Mouse (Mus musculus): ENCODE data around the gene Cnp. TPM values are rescaled to one million over a fixed set of nuclear protein-coding genes. Genes with fewer than 3 reads are reported as not detected.

Gene Cnp
- polyA plus RNA-seq, 1 experiment from 2014 or later = 22.0 TPM

GRCm38 (mm10) chr11:100617480-100617879 lies 42.8 kb downstream of the Cnp start:
- H3K4me3 ChIP-seq (ENCODE audit: low read depth, low read length) = no peak overlapping the region
- no peaks in the 10 kb centered on the region for H3K9me3 ChIP-seq (replicated peaks; ENCODE audit: control insufficient read depth, low read length)
- DNase-seq (ENCODE audit: low spot score) = no peak
- 0 out of 2 replicates have a peak, but pooled peaks cover 5% of the 10 kb centered on the region for H3K36me3 ChIP-seq (ENCODE audit: control insufficient read depth, insufficient read depth, low read length)
- WGBS = 91% methylated on average over 4 of the region's 4 CpGs
- no peak overlapping the region for H3K27ac ChIP-seq (ENCODE audit: low read depth, low read length)
- H3K4me1 ChIP-seq (ENCODE audit: control insufficient read depth, insufficient read depth, low read length) = peaks cover 12% of the 10 kb centered on the region
- ATAC-seq = no peak
- no peak overlapping the region for H3K9ac ChIP-seq (ENCODE audit: low read length)
- peak overlapping the region; percentile 91; the same call in 1 of the 2 replicates for H3K4me2 ChIP-seq (ENCODE audit: low read length)
- no peaks in the 10 kb centered on the region for H3K27me3 ChIP-seq (replicated peaks; ENCODE audit: control insufficient read depth, insufficient read depth, low read length)

- peaks cover 18% of the 10 kb centered on the region for H3K4me1 ChIP-seq (ENCODE audit: control insufficient read depth, insufficient read depth, low read length)
- no peaks in the 10 kb centered on the region for H3K27me3 ChIP-seq (replicated peaks; ENCODE audit: control insufficient read depth, insufficient read depth, low read length)
- H3K36me3 ChIP-seq (ENCODE audit: control insufficient read depth, insufficient read depth, low read length) = 0 out of 2 replicates have a peak, but pooled peaks cover 5% of the 10 kb centered on the region
- DNase-seq (ENCODE audit: low spot score) = peak; percentile 66
- H3K9ac ChIP-seq (ENCODE audit: low read length) = peak within 1 kb of the TSS; percentile 91
- no peaks in the 10 kb centered on the region for H3K9me3 ChIP-seq (replicated peaks; ENCODE audit: control insufficient read depth, low read length)
- H3K27ac ChIP-seq (ENCODE audit: low read depth, low read length) = peak within 1 kb of the TSS; percentile 91
- peak; percentile 49 for ATAC-seq
- peak within 1 kb of the TSS; percentile 91 for H3K4me2 ChIP-seq (ENCODE audit: low read length)
- under 1% methylated on average over 36 of the region's 36 CpGs for WGBS
- H3K4me3 ChIP-seq (ENCODE audit: low read depth, low read length) = peak within 1 kb of the TSS; percentile 91
These were observed 44.2 kb downstream of the Cnp start, which contains the start of gene Nkiras2 for GRCm38 (mm10) chr11:100618761-100619484. Gene Nkiras2 (plus strand): TSS chr11:100619244.

- DNase-seq (ENCODE audit: low spot score) (peak; percentile 99), ATAC-seq (peak; percentile 98)
- 0% methylated on average over 40 of the region's 40 CpGs for WGBS
These were observed 44.8 kb downstream of the Cnp start for GRCm38 (mm10) chr11:100619485-100619975.

GRCm38 (mm10) chr11:100619982-100620381 lies 45.3 kb downstream of the Cnp start, which contains the start of gene Dnajc7:
Gene Dnajc7 (minus strand): TSS chr11:100620168.
- 3% methylated on average over 11 of the region's 11 CpGs for WGBS

More at GRCm38 (mm10) chr11:100619485-100619975, 44.8 kb downstream of the Cnp start:
- Histone ChIP-seq H3K36me3 (ENCODE audit: control insufficient read depth, insufficient read depth, low read length) (peaks cover 9% of the 10 kb centered on the region; the same call in 1 of the 2 replicates), H3K4me1 (ENCODE audit: control insufficient read depth, insufficient read depth, low read length) (peaks cover 20% of the 10 kb centered on the region), H3K9me3 (replicated peaks; ENCODE audit: control insufficient read depth, low read length) (no peaks in the 10 kb centered on the region), H3K27me3 (replicated peaks; ENCODE audit: control insufficient read depth, insufficient read depth, low read length) (no peaks in the 10 kb centered on the region), H3K4me3 (ENCODE audit: low read depth, low read length) (peak overlapping the region; percentile 91), H3K9ac (ENCODE audit: low read length) (peak overlapping the region; percentile 91), H3K4me2 (ENCODE audit: low read length) (peak overlapping the region; percentile 91), H3K27ac (ENCODE audit: low read depth, low read length) (peak overlapping the region; percentile 91)

GRCm38 (mm10) chr11:100622714-100623113 lies 48.0 kb downstream of the Cnp start:
- peak overlapping the region; percentile 57 for H3K4me3 ChIP-seq (ENCODE audit: low read depth, low read length)
- H3K9ac ChIP-seq (ENCODE audit: low read length) = peak overlapping the region; percentile 79
- ATAC-seq = peak; percentile 56
- WGBS = under 1% methylated on average over 24 of the region's 24 CpGs
- no peaks in the 10 kb centered on the region for H3K9me3 ChIP-seq (replicated peaks; ENCODE audit: control insufficient read depth, low read length)
- peaks cover 30% of the 10 kb centered on the region for H3K36me3 ChIP-seq (ENCODE audit: control insufficient read depth, insufficient read depth, low read length)
- H3K27ac ChIP-seq (ENCODE audit: low read depth, low read length) = peak overlapping the region; percentile 56
- peak; percentile 95 for DNase-seq (ENCODE audit: low spot score)
- peak overlapping the region; percentile 59 for H3K4me2 ChIP-seq (ENCODE audit: low read length)
- H3K27me3 ChIP-seq (replicated peaks; ENCODE audit: control insufficient read depth, insufficient read depth, low read length) = no peaks in the 10 kb centered on the region
- peaks cover 18% of the 10 kb centered on the region for H3K4me1 ChIP-seq (ENCODE audit: control insufficient read depth, insufficient read depth, low read length)

More at GRCm38 (mm10) chr11:100619982-100620381, 45.3 kb downstream of the Cnp start, which contains the start of gene Dnajc7:
- peak within 1 kb of the TSS; percentile 91 for H3K4me3 ChIP-seq (ENCODE audit: low read depth, low read length)
- peak within 1 kb of the TSS; percentile 91 for H3K27ac ChIP-seq (ENCODE audit: low read depth, low read length)
- H3K4me2 ChIP-seq (ENCODE audit: low read length) = peak within 1 kb of the TSS; percentile 91
- H3K9ac ChIP-seq (ENCODE audit: low read length) = peak within 1 kb of the TSS; percentile 91
- peaks cover 20% of the 10 kb centered on the region for H3K4me1 ChIP-seq (ENCODE audit: control insufficient read depth, insufficient read depth, low read length)
- peaks cover 13% of the 10 kb centered on the region; the same call in 1 of the 2 replicates for H3K36me3 ChIP-seq (ENCODE audit: control insufficient read depth, insufficient read depth, low read length)
- H3K9me3 ChIP-seq (replicated peaks; ENCODE audit: control insufficient read depth, low read length) = no peaks in the 10 kb centered on the region
- ATAC-seq (no peak; the same call in 1 of the 2 replicates), DNase-seq (ENCODE audit: low spot score) (no peak)
- no peaks in the 10 kb centered on the region for H3K27me3 ChIP-seq (replicated peaks; ENCODE audit: control insufficient read depth, insufficient read depth, low read length)

- H3K27me3 ChIP-seq (replicated peaks; ENCODE audit: control insufficient read depth, insufficient read depth, low read length) = no peaks in the 10 kb centered on the region
- H3K4me3 ChIP-seq (ENCODE audit: low read depth, low read length) = no peak overlapping the region
- ATAC-seq (no peak), DNase-seq (ENCODE audit: low spot score) (peak; percentile 48)
- H3K9me3 ChIP-seq (replicated peaks; ENCODE audit: control insufficient read depth, low read length) = no peaks in the 10 kb centered on the region
- 38% methylated on average over 5 of the region's 5 CpGs for WGBS
- peaks cover 11% of the 10 kb centered on the region for H3K4me1 ChIP-seq (ENCODE audit: control insufficient read depth, insufficient read depth, low read length)
- peak overlapping the region; percentile 32; the same call in 1 of the 2 replicates for H3K9ac ChIP-seq (ENCODE audit: low read length)
- no peak overlapping the region for H3K27ac ChIP-seq (ENCODE audit: low read depth, low read length)
- peak overlapping the region; percentile 59 for H3K4me2 ChIP-seq (ENCODE audit: low read length)
- peaks cover 30% of the 10 kb centered on the region for H3K36me3 ChIP-seq (ENCODE audit: control insufficient read depth, insufficient read depth, low read length)
These were observed 49.2 kb downstream of the Cnp start for GRCm38 (mm10) chr11:100623867-100624266.

- Histone ChIP-seq H3K9me3 (replicated peaks; ENCODE audit: control insufficient read depth, low read length) (no peaks in the 10 kb centered on the region), H3K4me1 (ENCODE audit: control insufficient read depth, insufficient read depth, low read length) (peaks cover 12% of the 10 kb centered on the region), H3K4me3 (ENCODE audit: low read depth, low read length) (no peak overlapping the region), H3K4me2 (ENCODE audit: low read length) (no peak overlapping the region), H3K27ac (ENCODE audit: low read depth, low read length) (no peak overlapping the region), H3K27me3 (replicated peaks; ENCODE audit: control insufficient read depth, insufficient read depth, low read length) (no peaks in the 10 kb centered on the region), H3K36me3 (ENCODE audit: control insufficient read depth, insufficient read depth, low read length) (peaks cover 30% of the 10 kb centered on the region), H3K9ac (ENCODE audit: low read length) (no peak overlapping the region)
- ATAC-seq (no peak), DNase-seq (ENCODE audit: low spot score) (no peak)
- WGBS = 96% methylated on average over 23 of the region's 23 CpGs
These were observed 51.3 kb downstream of the Cnp start for GRCm38 (mm10) chr11:100625754-100626700.

- no peak overlapping the region for H3K9ac ChIP-seq (ENCODE audit: low read length)
- WGBS = 24% methylated on average over 9 of the region's 9 CpGs
- H3K9me3 ChIP-seq (replicated peaks; ENCODE audit: control insufficient read depth, low read length) = no peaks in the 10 kb centered on the region
- H3K4me1 ChIP-seq (ENCODE audit: control insufficient read depth, insufficient read depth, low read length) = peaks cover 12% of the 10 kb centered on the region
- no peaks in the 10 kb centered on the region for H3K27me3 ChIP-seq (replicated peaks; ENCODE audit: control insufficient read depth, insufficient read depth, low read length)
- peaks cover 30% of the 10 kb centered on the region for H3K36me3 ChIP-seq (ENCODE audit: control insufficient read depth, insufficient read depth, low read length)
- peak; percentile 60 for DNase-seq (ENCODE audit: low spot score)
- H3K4me3 ChIP-seq (ENCODE audit: low read depth, low read length) = no peak overlapping the region
- peak; percentile 44; the same call in 1 of the 2 replicates for ATAC-seq
- H3K27ac ChIP-seq (ENCODE audit: low read depth, low read length) = no peak overlapping the region
- H3K4me2 ChIP-seq (ENCODE audit: low read length) = no peak overlapping the region
These were observed 52.0 kb downstream of the Cnp start for GRCm38 (mm10) chr11:100626701-100627195.
